Mouse (Mus musculus): Measurements from ENCODE around the gene Orc2. TPM values are rescaled to one million over a fixed set of nuclear protein-coding genes. Genes with fewer than 3 reads are reported as not detected.

Gene Orc2
- total and polyA plus RNA-seq, 3 experiments: 29.2 to 146 (median 99.0) TPM

- Histone ChIP-seq H3K9me3 (replicated peaks) (no peaks in the 10 kb centered on the region), H3K4me3 (ENCODE audit: low read depth, low read length) (no peak overlapping the region), H3K27me3 (ENCODE audit: insufficient read depth, low read length) (no peaks in the 10 kb centered on the region), H3K36me3 (replicated peaks) (peaks cover 78% of the 10 kb centered on the region), H3K4me1 (ENCODE audit: insufficient read depth, low read depth, low read length) (peaks cover 4% of the 10 kb centered on the region; the same call in 1 of the 2 replicates)
- no peak for TF ChIP-seq POLR2AphosphoS5 (IDR thresholded peaks at IDR 0.05; ENCODE audit: insufficient replicate concordance, low read depth, low read length)
- no peak for TF ChIP-seq GATA2 (IDR thresholded peaks at IDR 0.05; ENCODE audit: borderline replicate concordance, low read depth, low read length)
- TF ChIP-seq TAL1 (conservative IDR thresholded peaks at IDR 0.05; ENCODE audit: low read depth, low read length): no peak
- TF ChIP-seq GATA1 (IDR thresholded peaks at IDR 0.05; ENCODE audit: borderline replicate concordance, low read length): no peak
- no peak for DNase-seq (ENCODE audit: low spot score)
- ATAC-seq (ENCODE audit: extremely low read depth, insufficient number of reproducible peaks, low FRiP score, poor library complexity, severe bottlenecking): no peak
Observed at GRCm38 (mm10) chr1:58497678-58498077, 7.2 kb downstream of the Orc2 start.

- Histone ChIP-seq H3K4me3 (ENCODE audit: low read depth, low read length) (no peak overlapping the region), H3K9me3 (replicated peaks) (no peaks in the 10 kb centered on the region), H3K36me3 (replicated peaks) (peaks cover 91% of the 10 kb centered on the region), H3K27me3 (ENCODE audit: insufficient read depth, low read length) (no peaks in the 10 kb centered on the region), H3K4me1 (ENCODE audit: insufficient read depth, low read depth, low read length) (no peaks in the 10 kb centered on the region; the same call in 1 of the 2 replicates)
- TF ChIP-seq GATA1 (IDR thresholded peaks at IDR 0.05; ENCODE audit: borderline replicate concordance, low read length) (no peak), POLR2AphosphoS5 (IDR thresholded peaks at IDR 0.05; ENCODE audit: insufficient replicate concordance, low read depth, low read length) (no peak), CTCF (IDR thresholded peaks at IDR 0.05; ENCODE audit: low read depth, low read length) (no peak), GATA2 (IDR thresholded peaks at IDR 0.05; ENCODE audit: borderline replicate concordance, low read depth, low read length) (no peak), TAL1 (conservative IDR thresholded peaks at IDR 0.05; ENCODE audit: low read depth, low read length) (no peak)
- DNase-seq (ENCODE audit: low spot score): no peak
- no peak for ATAC-seq (ENCODE audit: extremely low read depth, insufficient number of reproducible peaks, low FRiP score, poor library complexity, severe bottlenecking)
Observed at GRCm38 (mm10) chr1:58495603-58496002, 9.3 kb downstream of the Orc2 start.

GRCm38 (mm10) chr1:58482647-58483046 lies 22.3 kb downstream of the Orc2 start:
- H3K27me3 ChIP-seq (ENCODE audit: insufficient read depth, low read length): no peaks in the 10 kb centered on the region
- TF ChIP-seq POLR2AphosphoS5 (IDR thresholded peaks at IDR 0.05; ENCODE audit: insufficient replicate concordance, low read depth, low read length): no peak
- no peak for TF ChIP-seq CTCF (IDR thresholded peaks at IDR 0.05; ENCODE audit: low read depth, low read length)
- TF ChIP-seq GATA2 (IDR thresholded peaks at IDR 0.05; ENCODE audit: borderline replicate concordance, low read depth, low read length): no peak
- TF ChIP-seq GATA1 (IDR thresholded peaks at IDR 0.05; ENCODE audit: borderline replicate concordance, low read length): no peak
- no peak for TF ChIP-seq TAL1 (conservative IDR thresholded peaks at IDR 0.05; ENCODE audit: low read depth, low read length)
- H3K9me3 ChIP-seq (replicated peaks): no peaks in the 10 kb centered on the region
- H3K4me1 ChIP-seq (ENCODE audit: insufficient read depth, low read depth, low read length): no peaks in the 10 kb centered on the region
- DNase-seq (ENCODE audit: low spot score) (no peak), ATAC-seq (ENCODE audit: extremely low read depth, insufficient number of reproducible peaks, low FRiP score, poor library complexity, severe bottlenecking) (no peak)
- H3K36me3 ChIP-seq (replicated peaks): peaks cover 90% of the 10 kb centered on the region
- no peak overlapping the region for H3K4me3 ChIP-seq (ENCODE audit: low read depth, low read length)

GRCm38 (mm10) chr1:58475662-58476061 lies 29.2 kb downstream of the Orc2 start:
- no peaks in the 10 kb centered on the region for H3K4me1 ChIP-seq (ENCODE audit: insufficient read depth, low read depth, low read length)
- H3K4me3 ChIP-seq (ENCODE audit: low read depth, low read length): no peak overlapping the region
- no peaks in the 10 kb centered on the region for H3K27me3 ChIP-seq (ENCODE audit: insufficient read depth, low read length)
- no peak for TF ChIP-seq TAL1 (conservative IDR thresholded peaks at IDR 0.05; ENCODE audit: low read depth, low read length)
- TF ChIP-seq CTCF (IDR thresholded peaks at IDR 0.05; ENCODE audit: low read depth, low read length): no peak
- TF ChIP-seq GATA2 (IDR thresholded peaks at IDR 0.05; ENCODE audit: borderline replicate concordance, low read depth, low read length): no peak
- no peak for TF ChIP-seq POLR2AphosphoS5 (IDR thresholded peaks at IDR 0.05; ENCODE audit: insufficient replicate concordance, low read depth, low read length)
- TF ChIP-seq GATA1 (IDR thresholded peaks at IDR 0.05; ENCODE audit: borderline replicate concordance, low read length): no peak
- ATAC-seq (ENCODE audit: extremely low read depth, insufficient number of reproducible peaks, low FRiP score, poor library complexity, severe bottlenecking) (no peak), DNase-seq (ENCODE audit: low spot score) (no peak)
- H3K9me3 ChIP-seq (replicated peaks): no peaks in the 10 kb centered on the region
- peaks cover 90% of the 10 kb centered on the region for H3K36me3 ChIP-seq (replicated peaks)

- Histone ChIP-seq H3K9me3 (replicated peaks) (no peaks in the 10 kb centered on the region), H3K4me3 (ENCODE audit: low read depth, low read length) (no peak overlapping the region), H3K36me3 (replicated peaks) (peaks cover 94% of the 10 kb centered on the region), H3K4me1 (ENCODE audit: insufficient read depth, low read depth, low read length) (no peaks in the 10 kb centered on the region), H3K27me3 (ENCODE audit: insufficient read depth, low read length) (no peaks in the 10 kb centered on the region)
- TF ChIP-seq GATA2 (IDR thresholded peaks at IDR 0.05; ENCODE audit: borderline replicate concordance, low read depth, low read length) (no peak), CTCF (IDR thresholded peaks at IDR 0.05; ENCODE audit: low read depth, low read length) (no peak), TAL1 (conservative IDR thresholded peaks at IDR 0.05; ENCODE audit: low read depth, low read length) (no peak), GATA1 (IDR thresholded peaks at IDR 0.05; ENCODE audit: borderline replicate concordance, low read length) (no peak)
- DNase-seq (ENCODE audit: low spot score): no peak
- no peak for ATAC-seq (ENCODE audit: extremely low read depth, insufficient number of reproducible peaks, low FRiP score, poor library complexity, severe bottlenecking)
Observed at GRCm38 (mm10) chr1:58465561-58465960, 39.3 kb downstream of the Orc2 start.

- Histone ChIP-seq H3K4me3 (ENCODE audit: low read depth, low read length) (no peak overlapping the region), H3K4me1 (ENCODE audit: insufficient read depth, low read depth, low read length) (no peaks in the 10 kb centered on the region), H3K36me3 (replicated peaks) (peaks cover 94% of the 10 kb centered on the region), H3K27me3 (ENCODE audit: insufficient read depth, low read length) (no peaks in the 10 kb centered on the region), H3K9me3 (replicated peaks) (no peaks in the 10 kb centered on the region)
- ATAC-seq (ENCODE audit: extremely low read depth, insufficient number of reproducible peaks, low FRiP score, poor library complexity, severe bottlenecking): no peak
- DNase-seq (ENCODE audit: low spot score): no peak
- TF ChIP-seq GATA1 (IDR thresholded peaks at IDR 0.05; ENCODE audit: borderline replicate concordance, low read length): no peak
- TF ChIP-seq TAL1 (conservative IDR thresholded peaks at IDR 0.05; ENCODE audit: low read depth, low read length): no peak
- TF ChIP-seq GATA2 (IDR thresholded peaks at IDR 0.05; ENCODE audit: borderline replicate concordance, low read depth, low read length): no peak
- TF ChIP-seq POLR2AphosphoS5 (IDR thresholded peaks at IDR 0.05; ENCODE audit: insufficient replicate concordance, low read depth, low read length): no peak
- no peak for TF ChIP-seq CTCF (IDR thresholded peaks at IDR 0.05; ENCODE audit: low read depth, low read length)
Observed at GRCm38 (mm10) chr1:58465042-58465441, 39.9 kb downstream of the Orc2 start.
